Mouse (Mus musculus) CH12.LX (cell line): ENCODE measurements at regions not wholly inside any gene's neighbourhood (a gene's known extent, or its start where the extent isn't known, plus 50 kb on each side); places are given as distances from the start of the nearest gene placed in this dataset.

Source experiments
- BHLHE40 ChIP-seq: IDR thresholded peaks from 2 replicates; pipeline ENCODE4 v1.6.1; 2011; ENCODE audit warnings: mild to moderate bottlenecking, low read depth, low read length, improper control_type of control experiment
- CHD2 ChIP-seq: IDR thresholded peaks from 2 replicates; pipeline ENCODE4 v1.6.1; 2011; ENCODE audit warnings: low read length, improper control_type of control experiment
- CTCF ChIP-seq, 2 experiments: IDR thresholded peaks in 1 of 2; conservative IDR thresholded peaks in 1 of 2; 2 replicates each; pipeline ENCODE4 v1.5.1; 2011 to 2012; ENCODE audit warnings: low read depth in 2 of 2, low read length in 2 of 2, improper control_type of control experiment in 1 of 2, inconsistent platforms in 1 of 2, mild to moderate bottlenecking in 1 of 2, moderate library complexity in 1 of 2
- GABPA ChIP-seq: IDR thresholded peaks from 2 replicates; pipeline ENCODE4 v1.6.1; 2012; ENCODE audit warnings: low read depth, low read length, improper control_type of control experiment, inconsistent platforms; ENCODE audit not compliant: insufficient replicate concordance
- JUND ChIP-seq: conservative IDR thresholded peaks from 2 replicates; pipeline ENCODE4 v1.6.1; 2011; ENCODE audit warnings: low read depth, low read length, improper control_type of control experiment
- MAFK ChIP-seq: IDR thresholded peaks from 2 replicates; pipeline ENCODE4 v1.6.1; 2011; ENCODE audit warnings: low read length, improper control_type of control experiment; ENCODE audit not compliant: insufficient replicate concordance
- MAX ChIP-seq: IDR thresholded peaks from 2 replicates; pipeline ENCODE4 v1.6.1; 2011; ENCODE audit warnings: low read length, improper control_type of control experiment
- MAZ ChIP-seq: IDR thresholded peaks from 2 replicates; pipeline ENCODE4 v1.6.1; 2012; ENCODE audit warnings: low read depth, mild to moderate bottlenecking, inconsistent platforms, low read length, improper control_type of control experiment, moderate library complexity
- NELFE ChIP-seq: IDR thresholded peaks from 2 replicates; pipeline ENCODE4 v1.6.1; 2011; ENCODE audit warnings: low read depth, low read length, improper control_type of control experiment
- POLR2A ChIP-seq: IDR thresholded peaks from 2 replicates; pipeline ENCODE4 v1.6.1; 2011; ENCODE audit warnings: low read depth, mild to moderate bottlenecking, improper control_type of control experiment, low read length
- SMC3 ChIP-seq: IDR thresholded peaks from 2 replicates; pipeline ENCODE4 v1.6.1; 2011; ENCODE audit warnings: low read depth, low read length, improper control_type of control experiment
- ZC3H11A ChIP-seq: IDR thresholded peaks from 2 replicates; pipeline ENCODE4 v1.6.1; 2012; ENCODE audit warnings: low read depth, mild to moderate bottlenecking, inconsistent platforms, low read length, improper control_type of control experiment

GRCm38 (mm10) chr4:31648631-31649368 is 315.1 kb upstream of the Map3k7 start:
- TF ChIP-seq CTCF (conservative IDR thresholded peaks at IDR 0.05 in 1 of 2, IDR thresholded peaks at IDR 0.05 in 1 of 2; ENCODE audit: low read depth in 2 of 2, low read length in 2 of 2) (no peak), POLR2A (no peak), CHD2 (no peak), MAZ (no peak), ZC3H11A (no peak), JUND (no peak), MAX (no peak), GABPA (no peak), SMC3 (no peak), MAFK (no peak), NELFE (no peak), BHLHE40 (no peak)
